Mouse (Mus musculus) thymus, adult 18-20 months (tissue): ENCODE data around the gene Pim2.
"Not testable (repeated sequence)": the region's sequence is repeated elsewhere in the genome, so short reads cannot be mapped to it uniquely, and the experiment has no call there.

Experiments used
- DNase-seq, 2 experiments: peaks; one replicate each; pipeline ENCODE4 v3.0.0; 2022; ENCODE audit warnings: mixed read lengths in 2 of 2

Pim2 gene

DNA sequence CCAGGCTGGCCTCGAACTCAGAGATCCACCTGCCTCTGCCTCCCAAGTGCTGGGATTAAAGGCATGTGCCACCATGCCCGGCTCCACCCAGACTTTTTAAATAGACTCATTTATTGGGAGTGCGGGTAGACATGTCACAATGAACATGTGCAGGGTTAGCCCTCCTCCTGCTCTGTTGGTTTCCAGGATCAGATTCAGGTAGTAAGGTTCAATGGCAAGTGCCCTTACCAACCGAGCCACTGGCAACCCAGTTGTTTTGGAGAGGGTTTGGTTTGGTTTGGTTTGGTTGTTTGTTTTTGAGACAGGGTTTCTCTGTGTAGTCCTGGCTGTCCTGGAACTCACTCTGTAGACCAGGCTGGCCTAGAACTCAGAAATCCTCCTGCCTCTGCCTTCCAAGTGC is 31.2 kb downstream of the Pim2 start, which contains the start of gene Gm10490:
Gm10490 (plus strand) TSS at position 301 of the 400 bp plus-strand sequence.
- DNase-seq = not testable (repeated sequence)

- no peak for DNase-seq
Measured at GRCm38 (mm10) chrX:7910473-7910872, 32.4 kb downstream of the Pim2 start.

- peak in 1 of 2 experiments; percentile 20 for DNase-seq
Measured at GRCm38 (mm10) chrX:7915669-7916068, 37.6 kb downstream of the Pim2 start.

- not testable (repeated sequence) for DNase-seq
Measured at GRCm38 (mm10) chrX:7917960-7918359, 39.9 kb downstream of the Pim2 start.

DNA sequence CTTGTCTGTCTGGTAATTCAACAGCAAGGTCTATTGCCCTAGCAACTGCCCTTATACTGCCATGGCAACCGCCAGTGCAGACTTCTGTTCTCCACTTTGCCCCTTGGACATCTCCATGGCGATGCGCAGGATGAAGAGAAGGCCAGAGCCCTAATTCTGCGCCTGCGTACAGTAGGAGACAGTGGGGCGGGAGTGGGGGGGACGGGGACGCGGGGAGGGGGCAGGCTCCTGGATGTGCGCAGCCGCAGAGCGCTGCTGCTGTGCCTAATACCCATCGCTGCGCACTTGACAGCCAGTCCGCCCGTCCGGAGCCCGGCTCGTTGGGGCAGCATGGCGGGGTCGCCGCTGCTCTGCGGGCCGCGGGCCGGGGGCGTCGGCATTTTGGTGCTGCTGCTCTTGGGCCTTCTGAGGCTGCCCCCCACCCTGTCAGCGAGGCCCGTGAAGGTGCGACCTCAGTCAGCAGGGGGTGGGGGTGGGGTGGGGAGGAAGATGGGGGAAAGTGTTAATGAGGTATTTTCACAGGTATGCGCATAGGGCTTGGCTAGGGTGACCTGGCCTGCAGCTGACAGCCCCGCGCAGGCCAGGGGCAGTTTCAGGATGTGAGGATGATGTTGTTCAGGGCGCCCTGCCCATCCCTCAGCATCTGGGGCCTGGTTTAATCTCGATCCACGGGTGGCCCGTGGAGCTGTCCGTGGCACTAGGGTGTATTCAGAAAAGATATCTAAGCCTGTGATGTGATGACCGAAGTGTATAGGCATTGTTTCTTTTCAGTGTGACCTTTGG is 41.7 kb downstream of the Pim2 start, which contains the start of gene Pcsk1n:
Pcsk1n (plus strand) TSS at position 222 of the 783 bp plus-strand sequence.
- DNase-seq = no peak

- DNase-seq = no peak
Measured at GRCm38 (mm10) chrX:7922032-7922431, 44.0 kb downstream of the Pim2 start.

DNA sequence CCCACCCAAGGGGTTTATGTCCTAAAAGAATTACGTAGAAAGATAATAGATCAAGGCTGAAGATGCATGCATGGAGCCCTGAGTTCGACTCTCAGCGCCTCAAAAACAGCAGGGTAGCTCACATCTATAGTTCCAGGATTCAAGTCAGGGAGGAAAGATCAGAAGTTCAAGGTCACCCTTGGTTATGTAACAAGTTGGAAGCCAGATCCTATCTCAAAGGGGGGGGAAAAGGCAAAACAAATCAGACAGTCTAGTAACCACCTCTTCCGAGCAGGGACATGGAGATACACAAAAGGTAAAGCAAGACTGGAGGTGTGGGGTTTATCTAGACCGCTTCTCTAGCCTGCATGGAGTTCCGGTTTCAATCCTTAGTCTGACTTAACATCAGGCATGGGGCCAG is 48.2 kb downstream of the Pim2 start:
- no peak for DNase-seq

- no peak for DNase-seq
Measured at GRCm38 (mm10) chrX:7927116-7927515, 49.1 kb downstream of the Pim2 start.

GRCm38 (mm10) chrX:7928270-7928790 is 50.3 kb downstream of the Pim2 start, which contains the start of gene Eras:
TSS of gene Eras (minus strand) at chrX:7928607.
- no peak for DNase-seq
